Mouse (Mus musculus): ENCODE measurements at regions not wholly inside any gene's neighbourhood (a gene's known extent, or its start where the extent isn't known, plus 50 kb on each side); places are given as distances from the start of the nearest gene placed in this dataset.

- DNase-seq (ENCODE audit: low spot score) (peak; percentile 31), ATAC-seq (peak; percentile 40; the same call in 1 of the 2 replicates)
- WGBS: 45% methylated on average over 3 of the region's 3 CpGs
- Histone ChIP-seq H3K9me3 (replicated peaks; ENCODE audit: control insufficient read depth, low read length) (no peaks in the 10 kb centered on the region), H3K4me2 (ENCODE audit: low read length) (no peak overlapping the region), H3K4me1 (ENCODE audit: control insufficient read depth, insufficient read depth, low read length) (peaks cover 3% of the 10 kb centered on the region; the same call in 1 of the 2 replicates), H3K27me3 (replicated peaks; ENCODE audit: control insufficient read depth, insufficient read depth, low read length) (no peaks in the 10 kb centered on the region), H3K27ac (ENCODE audit: low read depth, low read length) (no peak overlapping the region), H3K9ac (ENCODE audit: low read length) (no peak overlapping the region), H3K4me3 (ENCODE audit: low read depth, low read length) (no peak overlapping the region), H3K36me3 (ENCODE audit: control insufficient read depth, insufficient read depth, low read length) (no peaks in the 10 kb centered on the region)
These were observed 205.2 kb upstream of the Kbtbd8 start for GRCm38 (mm10) chr6:94911836-94912235.

- 55% methylated on average over 9 of the region's 9 CpGs for WGBS
- ATAC-seq (0 out of 2 replicates have a peak, but pooled peaks have one; percentile 50), DNase-seq (ENCODE audit: low spot score) (peak; percentile 34)
- H3K4me2 ChIP-seq (ENCODE audit: low read length): no peak overlapping the region
- no peaks in the 10 kb centered on the region for H3K27me3 ChIP-seq (replicated peaks; ENCODE audit: control insufficient read depth, insufficient read depth, low read length)
- H3K9me3 ChIP-seq (replicated peaks; ENCODE audit: control insufficient read depth, low read length): no peaks in the 10 kb centered on the region
- no peak overlapping the region for H3K4me3 ChIP-seq (ENCODE audit: low read depth, low read length)
- peaks cover 3% of the 10 kb centered on the region; the same call in 1 of the 2 replicates for H3K4me1 ChIP-seq (ENCODE audit: control insufficient read depth, insufficient read depth, low read length)
- H3K36me3 ChIP-seq (ENCODE audit: control insufficient read depth, insufficient read depth, low read length): no peaks in the 10 kb centered on the region
- H3K9ac ChIP-seq (ENCODE audit: low read length): no peak overlapping the region
- no peak overlapping the region for H3K27ac ChIP-seq (ENCODE audit: low read depth, low read length)
These were observed 205.7 kb upstream of the Kbtbd8 start for GRCm38 (mm10) chr6:94911374-94911773.

GRCm38 (mm10) chr6:94900862-94901261, 200.9 kb upstream of the Lrig1 start:
- Histone ChIP-seq H3K27me3 (replicated peaks; ENCODE audit: control insufficient read depth, insufficient read depth, low read length) (no peaks in the 10 kb centered on the region), H3K36me3 (ENCODE audit: control insufficient read depth, insufficient read depth, low read length) (no peaks in the 10 kb centered on the region), H3K4me3 (ENCODE audit: low read depth, low read length) (no peak overlapping the region), H3K4me2 (ENCODE audit: low read length) (no peak overlapping the region), H3K9me3 (replicated peaks; ENCODE audit: control insufficient read depth, low read length) (no peaks in the 10 kb centered on the region), H3K27ac (ENCODE audit: low read depth, low read length) (no peak overlapping the region), H3K4me1 (ENCODE audit: control insufficient read depth, insufficient read depth, low read length) (no peaks in the 10 kb centered on the region), H3K9ac (ENCODE audit: low read length) (no peak overlapping the region)
- no peak for ATAC-seq
- DNase-seq (ENCODE audit: low spot score): no peak
- WGBS: 86% methylated on average over 4 of the region's 4 CpGs

GRCm38 (mm10) chr6:94898881-94899280, 198.9 kb upstream of the Lrig1 start:
- no peaks in the 10 kb centered on the region for H3K9me3 ChIP-seq (replicated peaks; ENCODE audit: control insufficient read depth, low read length)
- no peaks in the 10 kb centered on the region for H3K27me3 ChIP-seq (replicated peaks; ENCODE audit: control insufficient read depth, insufficient read depth, low read length)
- no peak overlapping the region for H3K4me2 ChIP-seq (ENCODE audit: low read length)
- DNase-seq (ENCODE audit: low spot score): peak; percentile 14
- H3K4me1 ChIP-seq (ENCODE audit: control insufficient read depth, insufficient read depth, low read length): no peaks in the 10 kb centered on the region
- ATAC-seq: no peak
- H3K27ac ChIP-seq (ENCODE audit: low read depth, low read length): no peak overlapping the region
- 48% methylated on average over 9 of the region's 9 CpGs for WGBS
- H3K9ac ChIP-seq (ENCODE audit: low read length): no peak overlapping the region
- H3K36me3 ChIP-seq (ENCODE audit: control insufficient read depth, insufficient read depth, low read length): no peaks in the 10 kb centered on the region
- no peak overlapping the region for H3K4me3 ChIP-seq (ENCODE audit: low read depth, low read length)

DNA sequence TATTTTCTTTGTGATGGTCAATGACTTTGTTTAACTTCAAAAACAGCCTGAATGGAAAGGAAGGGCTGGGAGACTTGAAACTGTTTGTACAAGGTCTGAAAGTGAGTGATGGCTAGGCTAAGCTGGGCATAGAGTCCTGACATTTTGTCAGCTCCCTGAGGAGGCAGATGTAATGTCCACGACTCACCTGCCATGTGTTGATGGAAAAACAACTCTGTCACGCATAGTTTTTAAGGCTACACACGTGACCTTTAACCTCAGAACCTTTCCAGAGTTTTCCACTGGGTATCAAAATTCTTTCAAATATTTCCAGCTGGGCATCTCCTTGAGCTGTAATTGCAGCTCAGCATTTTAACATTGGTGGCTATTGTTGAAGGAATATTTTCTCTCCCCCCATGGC, 190.2 kb upstream of the Lrig1 start:
- Histone ChIP-seq H3K27ac (ENCODE audit: low read depth, low read length) (no peak overlapping the region), H3K4me2 (ENCODE audit: low read length) (no peak overlapping the region), H3K36me3 (ENCODE audit: control insufficient read depth, insufficient read depth, low read length) (no peaks in the 10 kb centered on the region), H3K4me1 (ENCODE audit: control insufficient read depth, insufficient read depth, low read length) (no peaks in the 10 kb centered on the region), H3K9me3 (replicated peaks; ENCODE audit: control insufficient read depth, low read length) (no peaks in the 10 kb centered on the region), H3K27me3 (replicated peaks; ENCODE audit: control insufficient read depth, insufficient read depth, low read length) (no peaks in the 10 kb centered on the region), H3K9ac (ENCODE audit: low read length) (no peak overlapping the region), H3K4me3 (ENCODE audit: low read depth, low read length) (no peak overlapping the region)
- ATAC-seq (no peak), DNase-seq (ENCODE audit: low spot score) (no peak)
- WGBS: 84% methylated on average over 3 of the region's 3 CpGs

- Histone ChIP-seq H3K27me3 (replicated peaks; ENCODE audit: control insufficient read depth, insufficient read depth, low read length) (no peaks in the 10 kb centered on the region), H3K9ac (ENCODE audit: low read length) (no peak overlapping the region), H3K4me3 (ENCODE audit: low read depth, low read length) (no peak overlapping the region), H3K27ac (ENCODE audit: low read depth, low read length) (no peak overlapping the region), H3K4me1 (ENCODE audit: control insufficient read depth, insufficient read depth, low read length) (no peaks in the 10 kb centered on the region), H3K36me3 (ENCODE audit: control insufficient read depth, insufficient read depth, low read length) (no peaks in the 10 kb centered on the region), H3K9me3 (replicated peaks; ENCODE audit: control insufficient read depth, low read length) (no peaks in the 10 kb centered on the region), H3K4me2 (ENCODE audit: low read length) (no peak overlapping the region)
- ATAC-seq: no peak
- WGBS: 95% methylated on average over 10 of the region's 10 CpGs
- DNase-seq (ENCODE audit: low spot score): no peak
These were observed 189.3 kb upstream of the Lrig1 start for GRCm38 (mm10) chr6:94889271-94889670.

- no peak overlapping the region for H3K4me3 ChIP-seq (ENCODE audit: low read depth, low read length)
- 82% methylated on average over 10 of the region's 10 CpGs for WGBS
- no peaks in the 10 kb centered on the region for H3K27me3 ChIP-seq (replicated peaks; ENCODE audit: control insufficient read depth, insufficient read depth, low read length)
These were observed 181.2 kb upstream of the Lrig1 start for GRCm38 (mm10) chr6:94881139-94881538.

DNA sequence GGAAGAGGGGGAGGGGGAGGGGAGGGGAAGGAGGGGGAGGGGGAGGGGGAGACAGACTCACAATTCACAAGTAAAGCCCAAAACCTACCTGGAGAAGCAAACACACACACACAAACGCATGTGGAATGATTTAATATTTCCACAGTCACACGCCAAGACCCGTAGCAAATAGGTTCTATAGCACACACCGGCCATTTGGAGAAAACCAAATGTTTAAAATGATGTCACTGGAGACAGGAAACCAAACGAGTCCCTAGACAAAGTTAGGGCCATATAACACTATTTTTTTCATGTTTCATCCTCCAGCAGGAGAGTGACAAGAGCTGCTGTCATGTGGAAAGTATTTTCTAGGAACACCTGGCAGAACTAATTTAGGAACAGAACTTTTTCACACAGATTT, 175.9 kb upstream of the Lrig1 start:
- Histone ChIP-seq H3K9ac (ENCODE audit: low read length) (no peak overlapping the region), H3K9me3 (replicated peaks; ENCODE audit: control insufficient read depth, low read length) (no peaks in the 10 kb centered on the region), H3K27ac (ENCODE audit: low read depth, low read length) (no peak overlapping the region), H3K4me3 (ENCODE audit: low read depth, low read length) (no peak overlapping the region), H3K4me2 (ENCODE audit: low read length) (no peak overlapping the region), H3K4me1 (ENCODE audit: control insufficient read depth, insufficient read depth, low read length) (no peaks in the 10 kb centered on the region), H3K36me3 (ENCODE audit: control insufficient read depth, insufficient read depth, low read length) (no peaks in the 10 kb centered on the region), H3K27me3 (replicated peaks; ENCODE audit: control insufficient read depth, insufficient read depth, low read length) (no peaks in the 10 kb centered on the region)
- WGBS: 85% methylated on average over 5 of the region's 5 CpGs
- DNase-seq (ENCODE audit: low spot score) (no peak), ATAC-seq (no peak)

More at GRCm38 (mm10) chr6:94881139-94881538, 181.2 kb upstream of the Lrig1 start:
- Histone ChIP-seq H3K27ac (ENCODE audit: low read depth, low read length) (no peak overlapping the region), H3K9ac (ENCODE audit: low read length) (no peak overlapping the region), H3K4me1 (ENCODE audit: control insufficient read depth, insufficient read depth, low read length) (no peaks in the 10 kb centered on the region), H3K36me3 (ENCODE audit: control insufficient read depth, insufficient read depth, low read length) (no peaks in the 10 kb centered on the region), H3K9me3 (replicated peaks; ENCODE audit: control insufficient read depth, low read length) (no peaks in the 10 kb centered on the region), H3K4me2 (ENCODE audit: low read length) (no peak overlapping the region)
- no peak for DNase-seq (ENCODE audit: low spot score)
- ATAC-seq: no peak

DNA sequence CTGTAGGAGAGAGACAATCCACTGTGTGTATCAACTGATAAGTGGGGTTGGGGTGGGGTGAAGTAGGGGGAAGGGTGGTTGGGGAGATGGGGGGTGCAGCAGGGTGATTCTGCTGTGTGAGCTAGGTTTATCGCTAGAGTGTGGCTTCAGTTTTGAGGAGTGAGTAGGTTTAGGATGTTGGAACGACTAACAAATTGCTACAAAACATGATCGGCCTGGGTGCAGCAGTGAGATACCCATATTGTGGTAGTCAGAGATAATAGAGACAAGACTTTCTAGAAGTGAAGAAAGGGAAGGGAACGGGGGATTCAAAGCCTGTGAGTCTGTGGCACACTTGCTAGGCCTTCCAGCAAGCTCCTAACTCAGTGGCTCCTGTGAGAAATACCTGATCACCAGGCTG, 175.1 kb upstream of the Lrig1 start:
- 90% methylated on average over 4 of the region's 4 CpGs for WGBS
- Histone ChIP-seq H3K9me3 (replicated peaks; ENCODE audit: control insufficient read depth, low read length) (no peaks in the 10 kb centered on the region), H3K27ac (ENCODE audit: low read depth, low read length) (no peak overlapping the region), H3K9ac (ENCODE audit: low read length) (no peak overlapping the region), H3K4me3 (ENCODE audit: low read depth, low read length) (no peak overlapping the region), H3K27me3 (replicated peaks; ENCODE audit: control insufficient read depth, insufficient read depth, low read length) (no peaks in the 10 kb centered on the region), H3K4me2 (ENCODE audit: low read length) (no peak overlapping the region), H3K36me3 (ENCODE audit: control insufficient read depth, insufficient read depth, low read length) (no peaks in the 10 kb centered on the region), H3K4me1 (ENCODE audit: control insufficient read depth, insufficient read depth, low read length) (no peaks in the 10 kb centered on the region)
- DNase-seq (ENCODE audit: low spot score) (no peak), ATAC-seq (no peak)
